Mouse (Mus musculus): ENCODE results near the gene Ust. TPM values are rescaled to one million over a fixed set of nuclear protein-coding genes. Genes with fewer than 3 reads are reported as not detected.

The Ust gene
- total and polyA plus RNA-seq, 3 experiments: 0.11 TPM; not detected in 2

DNA sequence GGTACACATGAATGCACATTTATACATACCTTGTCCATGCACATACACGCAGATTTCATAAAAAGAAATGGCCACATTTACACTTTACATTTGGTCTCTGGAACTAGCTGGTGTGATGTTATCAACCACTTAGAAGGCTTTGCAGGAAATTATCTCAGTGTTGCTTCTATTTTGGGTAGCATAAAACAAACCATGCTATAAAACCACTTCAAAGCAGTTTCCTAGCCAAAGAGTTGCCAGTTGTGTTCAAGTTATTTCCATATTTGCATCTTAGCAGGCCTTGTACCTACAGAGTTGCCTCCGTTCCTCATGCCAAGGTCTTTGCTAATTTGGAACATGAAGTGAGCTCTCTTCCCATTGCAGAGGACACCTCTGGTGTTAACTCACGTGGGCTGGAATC is 13.0 kb upstream of the Ust start:
- no peak for DNase-seq (ENCODE audit: low spot score)

GRCm38 (mm10) chr10:8530505-8531051 is 12.0 kb upstream of the Ust start:
- H3K36me3 ChIP-seq (replicated peaks): no peaks in the 10 kb centered on the region
- ATAC-seq (ENCODE audit: extremely low read depth, insufficient number of reproducible peaks, low FRiP score, poor library complexity, severe bottlenecking) (no peak), DNase-seq (ENCODE audit: low spot score) (no peak)
- H3K9me3 ChIP-seq (replicated peaks): peaks cover 16% of the 10 kb centered on the region
- no peak overlapping the region for H3K4me3 ChIP-seq (ENCODE audit: low read depth, low read length)
- TF ChIP-seq POLR2AphosphoS5 (IDR thresholded peaks at IDR 0.05; ENCODE audit: insufficient replicate concordance, low read depth, low read length) (no peak), GATA2 (IDR thresholded peaks at IDR 0.05; ENCODE audit: borderline replicate concordance, low read depth, low read length) (no peak), TAL1 (conservative IDR thresholded peaks at IDR 0.05; ENCODE audit: low read depth, low read length) (no peak), CTCF (IDR thresholded peaks at IDR 0.05; ENCODE audit: low read depth, low read length) (no peak), GATA1 (IDR thresholded peaks at IDR 0.05; ENCODE audit: borderline replicate concordance, low read length) (no peak)
- H3K4me1 ChIP-seq (ENCODE audit: insufficient read depth, low read depth, low read length): no peaks in the 10 kb centered on the region
- no peaks in the 10 kb centered on the region for H3K27me3 ChIP-seq (ENCODE audit: insufficient read depth, low read length)

More for the DNA sequence above, 13.0 kb upstream of the Ust start:
- no peak for ATAC-seq (ENCODE audit: extremely low read depth, insufficient number of reproducible peaks, low FRiP score, poor library complexity, severe bottlenecking)
- Histone ChIP-seq H3K9me3 (replicated peaks) (peaks cover 19% of the 10 kb centered on the region), H3K36me3 (replicated peaks) (no peaks in the 10 kb centered on the region), H3K4me3 (ENCODE audit: low read depth, low read length) (no peak overlapping the region), H3K4me1 (ENCODE audit: insufficient read depth, low read depth, low read length) (no peaks in the 10 kb centered on the region), H3K27me3 (ENCODE audit: insufficient read depth, low read length) (no peaks in the 10 kb centered on the region)
- TF ChIP-seq TAL1 (conservative IDR thresholded peaks at IDR 0.05; ENCODE audit: low read depth, low read length) (no peak), GATA1 (IDR thresholded peaks at IDR 0.05; ENCODE audit: borderline replicate concordance, low read length) (no peak), CTCF (IDR thresholded peaks at IDR 0.05; ENCODE audit: low read depth, low read length) (no peak), GATA2 (IDR thresholded peaks at IDR 0.05; ENCODE audit: borderline replicate concordance, low read depth, low read length) (no peak), POLR2AphosphoS5 (IDR thresholded peaks at IDR 0.05; ENCODE audit: insufficient replicate concordance, low read depth, low read length) (no peak)

DNA sequence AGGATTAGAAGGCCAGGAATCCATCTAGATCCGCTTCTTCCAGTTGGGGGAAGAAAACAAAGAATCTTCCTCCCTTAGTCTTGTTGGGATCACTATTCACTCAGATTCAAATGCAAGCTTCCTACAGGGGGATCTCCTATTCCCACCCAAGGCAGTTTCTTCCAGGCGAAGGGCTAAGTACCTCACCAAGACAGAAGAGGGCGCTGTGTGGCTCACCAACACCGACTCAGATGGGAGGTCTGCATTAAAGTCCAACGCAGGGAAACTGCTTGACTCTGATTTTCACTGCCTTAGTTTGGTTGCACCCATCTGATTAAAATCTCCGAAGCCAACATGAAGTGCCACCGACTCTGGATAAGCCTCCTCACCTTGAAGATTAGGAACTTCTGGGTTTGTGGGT is 10.5 kb upstream of the Ust start:
- DNase-seq (ENCODE audit: low spot score) (no peak), ATAC-seq (ENCODE audit: extremely low read depth, insufficient number of reproducible peaks, low FRiP score, poor library complexity, severe bottlenecking) (no peak)
- Histone ChIP-seq H3K4me3 (ENCODE audit: low read depth, low read length) (no peak overlapping the region), H3K4me1 (ENCODE audit: insufficient read depth, low read depth, low read length) (no peaks in the 10 kb centered on the region), H3K27me3 (ENCODE audit: insufficient read depth, low read length) (no peaks in the 10 kb centered on the region), H3K9me3 (replicated peaks) (peaks cover 16% of the 10 kb centered on the region), H3K36me3 (replicated peaks) (no peaks in the 10 kb centered on the region)
- no peak for TF ChIP-seq CTCF (IDR thresholded peaks at IDR 0.05; ENCODE audit: low read depth, low read length)
- no peak for TF ChIP-seq GATA1 (IDR thresholded peaks at IDR 0.05; ENCODE audit: borderline replicate concordance, low read length)
- TF ChIP-seq GATA2 (IDR thresholded peaks at IDR 0.05; ENCODE audit: borderline replicate concordance, low read depth, low read length): no peak
- no peak for TF ChIP-seq TAL1 (conservative IDR thresholded peaks at IDR 0.05; ENCODE audit: low read depth, low read length)
- no peak for TF ChIP-seq POLR2AphosphoS5 (IDR thresholded peaks at IDR 0.05; ENCODE audit: insufficient replicate concordance, low read depth, low read length)

- H3K27me3 ChIP-seq (ENCODE audit: insufficient read depth, low read length): no peaks in the 10 kb centered on the region
- H3K9me3 ChIP-seq (replicated peaks): peaks cover 22% of the 10 kb centered on the region
- no peak for TF ChIP-seq CTCF (IDR thresholded peaks at IDR 0.05; ENCODE audit: low read depth, low read length)
- no peak for TF ChIP-seq GATA2 (IDR thresholded peaks at IDR 0.05; ENCODE audit: borderline replicate concordance, low read depth, low read length)
- TF ChIP-seq POLR2AphosphoS5 (IDR thresholded peaks at IDR 0.05; ENCODE audit: insufficient replicate concordance, low read depth, low read length): no peak
- TF ChIP-seq TAL1 (conservative IDR thresholded peaks at IDR 0.05; ENCODE audit: low read depth, low read length): no peak
- TF ChIP-seq GATA1 (IDR thresholded peaks at IDR 0.05; ENCODE audit: borderline replicate concordance, low read length): no peak
- H3K4me1 ChIP-seq (ENCODE audit: insufficient read depth, low read depth, low read length): no peaks in the 10 kb centered on the region
- H3K36me3 ChIP-seq (replicated peaks): no peaks in the 10 kb centered on the region
- ATAC-seq (ENCODE audit: extremely low read depth, insufficient number of reproducible peaks, low FRiP score, poor library complexity, severe bottlenecking): no peak
- DNase-seq (ENCODE audit: low spot score): no peak
- H3K4me3 ChIP-seq (ENCODE audit: low read depth, low read length): no peak overlapping the region
These were observed 6.7 kb upstream of the Ust start for GRCm38 (mm10) chr10:8525354-8525753.

DNA sequence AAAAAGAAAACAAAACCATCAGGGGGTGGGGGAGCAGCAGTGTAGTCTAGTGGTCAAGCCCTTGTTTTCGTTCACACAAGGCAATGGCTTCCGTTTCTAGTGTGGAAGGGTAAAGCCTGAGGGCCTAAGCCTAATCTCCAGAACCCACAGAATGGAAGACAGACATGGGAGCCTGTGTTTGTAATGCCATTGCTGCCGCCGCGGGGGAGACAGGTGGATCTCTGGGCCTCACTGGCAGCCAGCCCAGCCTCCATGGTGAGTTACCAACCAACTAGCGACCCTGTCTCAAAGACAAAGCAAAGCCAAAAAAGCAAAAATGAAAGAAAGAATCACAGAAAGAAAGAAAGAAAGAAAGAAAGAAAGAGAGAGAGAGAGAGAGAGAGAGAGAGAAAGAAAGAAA is 2.9 kb upstream of the Ust start:
- ATAC-seq (ENCODE audit: extremely low read depth, insufficient number of reproducible peaks, low FRiP score, poor library complexity, severe bottlenecking) (no peak), DNase-seq (ENCODE audit: low spot score) (no peak)
- Histone ChIP-seq H3K36me3 (replicated peaks) (no peaks in the 10 kb centered on the region), H3K9me3 (replicated peaks) (peaks cover 41% of the 10 kb centered on the region), H3K4me3 (ENCODE audit: low read depth, low read length) (no peak overlapping the region), H3K4me1 (ENCODE audit: insufficient read depth, low read depth, low read length) (no peaks in the 10 kb centered on the region), H3K27me3 (ENCODE audit: insufficient read depth, low read length) (no peaks in the 10 kb centered on the region)
- TF ChIP-seq TAL1 (conservative IDR thresholded peaks at IDR 0.05; ENCODE audit: low read depth, low read length) (no peak), GATA1 (IDR thresholded peaks at IDR 0.05; ENCODE audit: borderline replicate concordance, low read length) (no peak), CTCF (IDR thresholded peaks at IDR 0.05; ENCODE audit: low read depth, low read length) (no peak), POLR2AphosphoS5 (IDR thresholded peaks at IDR 0.05; ENCODE audit: insufficient replicate concordance, low read depth, low read length) (no peak), GATA2 (IDR thresholded peaks at IDR 0.05; ENCODE audit: borderline replicate concordance, low read depth, low read length) (no peak)

DNA sequence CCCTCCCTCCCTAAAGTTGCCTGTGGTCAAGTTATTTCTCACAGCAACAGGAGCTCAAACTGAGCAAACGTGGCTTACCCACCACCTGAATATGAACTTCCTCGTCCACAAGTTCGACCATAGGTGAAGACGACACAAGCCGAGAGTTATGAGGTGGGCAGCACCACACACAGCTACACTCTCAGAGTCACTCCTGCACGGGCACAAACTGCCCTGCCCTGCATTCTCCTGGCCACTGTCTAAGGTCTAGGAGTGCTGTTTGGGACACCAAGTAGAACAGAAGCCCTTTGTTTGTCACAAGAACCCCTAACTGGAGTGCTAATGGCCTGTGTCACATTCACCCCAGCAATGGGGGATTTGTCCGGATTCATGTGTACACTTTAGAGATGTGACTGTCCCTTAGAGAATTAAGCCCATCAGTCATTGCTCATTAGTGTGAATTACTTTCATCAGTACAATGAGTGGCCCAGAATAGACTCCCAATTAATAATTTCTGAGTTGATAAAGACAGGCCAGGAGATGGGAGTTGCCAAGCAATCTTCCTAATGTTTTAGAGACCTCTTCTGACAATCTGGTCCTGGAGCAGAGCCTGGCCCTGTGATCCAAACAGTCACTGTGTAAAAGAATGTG is 2.3 kb upstream of the Ust start:
- Histone ChIP-seq H3K4me1 (ENCODE audit: insufficient read depth, low read depth, low read length) (no peaks in the 10 kb centered on the region), H3K27me3 (ENCODE audit: insufficient read depth, low read length) (no peaks in the 10 kb centered on the region), H3K36me3 (replicated peaks) (no peaks in the 10 kb centered on the region), H3K4me3 (ENCODE audit: low read depth, low read length) (no peak overlapping the region), H3K9me3 (replicated peaks) (peaks cover 43% of the 10 kb centered on the region)
- DNase-seq (ENCODE audit: low spot score) (no peak), ATAC-seq (ENCODE audit: extremely low read depth, insufficient number of reproducible peaks, low FRiP score, poor library complexity, severe bottlenecking) (no peak)
- no peak for TF ChIP-seq POLR2AphosphoS5 (IDR thresholded peaks at IDR 0.05; ENCODE audit: insufficient replicate concordance, low read depth, low read length)
- TF ChIP-seq GATA1 (IDR thresholded peaks at IDR 0.05; ENCODE audit: borderline replicate concordance, low read length): no peak
- no peak for TF ChIP-seq GATA2 (IDR thresholded peaks at IDR 0.05; ENCODE audit: borderline replicate concordance, low read depth, low read length)
- TF ChIP-seq CTCF (IDR thresholded peaks at IDR 0.05; ENCODE audit: low read depth, low read length): no peak
- no peak for TF ChIP-seq TAL1 (conservative IDR thresholded peaks at IDR 0.05; ENCODE audit: low read depth, low read length)

Data from G1E (cell line).